In genomic region chr3:51151104-51151503, GRCm38 (mm10) we compare ENCODE assay signal across 16 mouse cellular contexts.
A peak's percentile ranks its signal among the peaks of the same experiment; 100 is the strongest.
DNase-seq lines count a peak whose midpoint lies in the region; ATAC-seq lines count a peak whose summit lies in the region.
"Had no signal": no experiment of that assay in that cellular context is flagged by ENCODE, and none has a peak within 500 bp of the region (broad histone marks: within the 10 kb centered on the region; RNA-seq: fewer than 3 reads in every experiment).

No protein-coding gene starts in this region.

- no peak overlapping the region for H3K27ac ChIP-seq in heart, embryonic 11.5 days (ENCODE audit: low read depth, low read length)
- H3K27ac ChIP-seq in liver, embryonic 12.5 days, result no peak overlapping the region
- H3K27ac ChIP-seq: embryonic facial prominence, embryonic 10.5 days; forebrain, embryonic 13.5 days; macrophage; midbrain, embryonic 15.5 days had no signal

- 46% methylated on average over 4 of the region's 4 CpGs for WGBS in heart, embryonic 11.5 days (ENCODE audit: insufficient replicate concordance)
- WGBS in liver, embryonic 12.5 days (ENCODE audit: insufficient replicate concordance), result 15% methylated on average over 4 of the region's 4 CpGs

- DNase-seq in heart, adult 18-20 months, result peak; percentile 15 to 39
- peak; percentile 30 for DNase-seq in 3T3-L1 (ENCODE audit: low read depth, low spot score)
- no peak for DNase-seq in layer of hippocampus, adult 9-10 months (ENCODE audit: low spot score)
- no peak for DNase-seq in natural killer cell, adult 2 months (ENCODE audit: low spot score in 2 of 2)
- DNase-seq in adrenal gland, postnatal 14 days, result no peak
- DNase-seq: B cell, adult 2 months; cerebellum, adult 9-10 months; kidney, adult 9 months; lung, embryonic 14.5 days had no signal

- no peaks in the 10 kb centered on the region for H3K27me3 ChIP-seq in heart, embryonic 11.5 days (ENCODE audit: control insufficient read depth, insufficient read depth, low read length)
- no peaks in the 10 kb centered on the region for H3K27me3 ChIP-seq in liver, embryonic 12.5 days (replicated peaks)
- H3K27me3 ChIP-seq: forebrain, embryonic 13.5 days; midbrain, embryonic 15.5 days had no signal

- no peak for ATAC-seq in heart, embryonic 11.5 days (replicated peaks; ENCODE audit: insufficient number of reproducible peaks, low FRiP score, low TSS enrichment)
- ATAC-seq in common myeloid progenitor, adult 5-6 weeks (replicated peaks; ENCODE audit: low read depth, poor library complexity, severe bottlenecking), result peak; percentile 82
- peak; percentile 46 for ATAC-seq in liver, embryonic 12.5 days
- ATAC-seq: forebrain, embryonic 13.5 days; midbrain, embryonic 15.5 days had no signal

- H3K4me2 ChIP-seq in heart, embryonic 11.5 days, result no peak overlapping the region
- no peak overlapping the region for H3K4me2 ChIP-seq in liver, embryonic 12.5 days
- H3K4me2 ChIP-seq: forebrain, embryonic 13.5 days; lung, embryonic 14.5 days; midbrain, embryonic 15.5 days had no signal

- no peak overlapping the region for H3K4me3 ChIP-seq in heart, embryonic 11.5 days (ENCODE audit: low read depth, low read length)
- no peak overlapping the region for H3K4me3 ChIP-seq in liver, embryonic 12.5 days
- H3K4me3 ChIP-seq: embryonic facial prominence, embryonic 10.5 days; forebrain, embryonic 13.5 days; midbrain, embryonic 15.5 days had no signal

- H3K4me1 ChIP-seq in heart, embryonic 11.5 days (ENCODE audit: control insufficient read depth, insufficient read depth, low read length), result no peaks in the 10 kb centered on the region
- peaks cover 33% of the 10 kb centered on the region for H3K4me1 ChIP-seq in liver, embryonic 12.5 days
- H3K4me1 ChIP-seq: forebrain, embryonic 13.5 days; midbrain, embryonic 15.5 days had no signal

- no peak overlapping the region for H3K9ac ChIP-seq in heart, embryonic 11.5 days (ENCODE audit: low read depth, low read length)
- no peak overlapping the region for H3K9ac ChIP-seq in liver, embryonic 12.5 days
- H3K9ac ChIP-seq: forebrain, embryonic 13.5 days; lung, embryonic 14.5 days; midbrain, embryonic 15.5 days had no signal

- no peaks in the 10 kb centered on the region for H3K36me3 ChIP-seq in heart, embryonic 11.5 days (ENCODE audit: control insufficient read depth, insufficient read depth, low read length)
- H3K36me3 ChIP-seq in liver, embryonic 12.5 days, result no peaks in the 10 kb centered on the region
- H3K36me3 ChIP-seq: embryonic facial prominence, embryonic 10.5 days; midbrain, embryonic 15.5 days had no signal

- H3K9me3 ChIP-seq in heart, embryonic 11.5 days (replicated peaks; ENCODE audit: control insufficient read depth, low read length), result no peaks in the 10 kb centered on the region
- H3K9me3 ChIP-seq in liver, embryonic 12.5 days (replicated peaks), result no peaks in the 10 kb centered on the region
- H3K9me3 ChIP-seq: embryonic facial prominence, embryonic 10.5 days; forebrain, embryonic 13.5 days; midbrain, embryonic 15.5 days had no signal

Comparison
In these comparisons a context has a peak if more than half of its experiments do, and no peak if none do; other contexts are left out.
1. DNase-seq: peak in heart, adult 18-20 months (2 of 2) and 3T3-L1 (single experiment); none in layer of hippocampus, adult 9-10 months (single experiment), natural killer cell, adult 2 months (0 of 2) and adrenal gland, postnatal 14 days (single experiment).